Mouse (Mus musculus) erythroblast, embryonic 14.5 days (primary cell): ENCODE results near the gene Ppp1r9a. TPM values are rescaled to one million over a fixed set of nuclear protein-coding genes. Genes with fewer than 3 reads are reported as not detected.

ENCODE experiments used
- H3K27me3 ChIP-seq: 2 replicates; pipeline ENCODE4 v1.6.1; 2012; ENCODE audit warnings: inconsistent platforms; ENCODE audit not compliant: control insufficient read depth
- H3K36me3 ChIP-seq: 2 replicates; pipeline ENCODE4 v1.6.1; 2012; ENCODE audit warnings: mild to moderate bottlenecking, inconsistent platforms; ENCODE audit not compliant: control insufficient read depth
- H3K4me1 ChIP-seq: 2 replicates; pipeline ENCODE4 v1.6.1; 2012; ENCODE audit warnings: inconsistent platforms; ENCODE audit not compliant: control insufficient read depth
- H3K4me3 ChIP-seq: replicated peaks from 2 replicates; pipeline ENCODE3; 2012; ENCODE audit warnings: moderate library complexity, mild to moderate bottlenecking, inconsistent platforms
- H3K9me3 ChIP-seq: 2 replicates; pipeline ENCODE4 v1.6.1; 2012; ENCODE audit warnings: low read length, inconsistent platforms, mixed read lengths; ENCODE audit not compliant: control insufficient read depth
- GATA1 ChIP-seq: IDR thresholded peaks from 2 replicates; pipeline ENCODE4 v1.6.1; 2012; ENCODE audit warnings: low read length, inconsistent platforms, mixed read lengths
- TAL1 ChIP-seq: IDR thresholded peaks from 3 replicates; pipeline ENCODE4 v1.6.1; 2012; ENCODE audit warnings: low read length, inconsistent platforms, mixed read lengths
- polyA plus RNA-seq: library from polyadenylated mRNA; stranded (reverse); fragments of >175 nt; gene quantifications from 2 replicates; pipeline ENCODE4 v1.2.3, GENCODE M21; 2012

Gene Ppp1r9a
- polyA plus RNA-seq, 1 experiment: 0.02 TPM

GRCm38 (mm10) chr6:5099282-5099681 is 196.6 kb downstream of the Ppp1r9a start:
- no peak for TF ChIP-seq TAL1
- no peaks in the 10 kb centered on the region for H3K36me3 ChIP-seq
- no peak overlapping the region for H3K4me3 ChIP-seq

GRCm38 (mm10) chr6:5099842-5100241 is 197.1 kb downstream of the Ppp1r9a start:
- TF ChIP-seq TAL1 (no peak), GATA1 (no peak)
- Histone ChIP-seq H3K4me1 (peaks cover 6% of the 10 kb centered on the region), H3K4me3 (no peak overlapping the region), H3K36me3 (no peaks in the 10 kb centered on the region), H3K27me3 (no peaks in the 10 kb centered on the region), H3K9me3 (no peaks in the 10 kb centered on the region)

More at GRCm38 (mm10) chr6:5099282-5099681, 196.6 kb downstream of the Ppp1r9a start:
- no peaks in the 10 kb centered on the region for H3K9me3 ChIP-seq
- H3K4me1 ChIP-seq: peaks cover 6% of the 10 kb centered on the region
- H3K27me3 ChIP-seq: no peaks in the 10 kb centered on the region

GRCm38 (mm10) chr6:5100347-5100746 is 197.6 kb downstream of the Ppp1r9a start:
- Histone ChIP-seq H3K9me3 (no peaks in the 10 kb centered on the region), H3K36me3 (no peaks in the 10 kb centered on the region), H3K4me1 (peaks cover 6% of the 10 kb centered on the region), H3K4me3 (no peak overlapping the region), H3K27me3 (no peaks in the 10 kb centered on the region)
- no peak for TF ChIP-seq GATA1
- no peak for TF ChIP-seq TAL1

GRCm38 (mm10) chr6:5102741-5103140 is 200.0 kb downstream of the Ppp1r9a start:
- H3K27me3 ChIP-seq: no peaks in the 10 kb centered on the region
- peaks cover 9% of the 10 kb centered on the region for H3K9me3 ChIP-seq
- H3K36me3 ChIP-seq: no peaks in the 10 kb centered on the region
- no peak overlapping the region for H3K4me3 ChIP-seq
- H3K4me1 ChIP-seq: peaks cover 17% of the 10 kb centered on the region
- TF ChIP-seq GATA1 (no peak), TAL1 (no peak)

- peaks cover 17% of the 10 kb centered on the region for H3K4me1 ChIP-seq
- H3K36me3 ChIP-seq: no peaks in the 10 kb centered on the region
- peaks cover 9% of the 10 kb centered on the region for H3K9me3 ChIP-seq
- H3K4me3 ChIP-seq: no peak overlapping the region
- TF ChIP-seq GATA1 (no peak), TAL1 (no peak)
- H3K27me3 ChIP-seq: no peaks in the 10 kb centered on the region
Measured at GRCm38 (mm10) chr6:5103769-5104168, 201.1 kb downstream of the Ppp1r9a start.

- TF ChIP-seq TAL1 (no peak), GATA1 (no peak)
- no peaks in the 10 kb centered on the region for H3K36me3 ChIP-seq
- H3K4me3 ChIP-seq: no peak overlapping the region
- H3K4me1 ChIP-seq: peaks cover 17% of the 10 kb centered on the region
- H3K27me3 ChIP-seq: no peaks in the 10 kb centered on the region
- peaks cover 9% of the 10 kb centered on the region for H3K9me3 ChIP-seq
Measured at GRCm38 (mm10) chr6:5104238-5104637, 201.5 kb downstream of the Ppp1r9a start.

GRCm38 (mm10) chr6:5108494-5108893 is 205.8 kb downstream of the Ppp1r9a start:
- TF ChIP-seq TAL1: no peak
- no peak for TF ChIP-seq GATA1
- Histone ChIP-seq H3K4me3 (no peak overlapping the region), H3K27me3 (no peaks in the 10 kb centered on the region), H3K4me1 (peaks cover 25% of the 10 kb centered on the region), H3K9me3 (peaks cover 9% of the 10 kb centered on the region), H3K36me3 (no peaks in the 10 kb centered on the region)

- peaks cover 19% of the 10 kb centered on the region for H3K4me1 ChIP-seq
- no peaks in the 10 kb centered on the region for H3K27me3 ChIP-seq
- TF ChIP-seq GATA1 (no peak), TAL1 (no peak)
- no peaks in the 10 kb centered on the region for H3K36me3 ChIP-seq
- H3K4me3 ChIP-seq: peak overlapping the region; percentile 36
- H3K9me3 ChIP-seq: peaks cover 9% of the 10 kb centered on the region
Measured at GRCm38 (mm10) chr6:5109925-5110714, 207.4 kb downstream of the Ppp1r9a start.

GRCm38 (mm10) chr6:5110715-5111048 is 208.0 kb downstream of the Ppp1r9a start:
- H3K4me1 ChIP-seq: peaks cover 18% of the 10 kb centered on the region
- TF ChIP-seq GATA1 (no peak), TAL1 (no peak)
- peaks cover 9% of the 10 kb centered on the region for H3K9me3 ChIP-seq
- H3K36me3 ChIP-seq: no peaks in the 10 kb centered on the region
- H3K27me3 ChIP-seq: no peaks in the 10 kb centered on the region
- no peak overlapping the region for H3K4me3 ChIP-seq
